Mouse (Mus musculus) right cerebral cortex, adult 18-20 months (tissue): Measurements from ENCODE around the gene Dph1.

Experiments
- DNase-seq: peaks from one replicate; pipeline ENCODE4 v3.0.0; 2022; ENCODE audit warnings: mixed read lengths

Dph1 gene

DNA sequence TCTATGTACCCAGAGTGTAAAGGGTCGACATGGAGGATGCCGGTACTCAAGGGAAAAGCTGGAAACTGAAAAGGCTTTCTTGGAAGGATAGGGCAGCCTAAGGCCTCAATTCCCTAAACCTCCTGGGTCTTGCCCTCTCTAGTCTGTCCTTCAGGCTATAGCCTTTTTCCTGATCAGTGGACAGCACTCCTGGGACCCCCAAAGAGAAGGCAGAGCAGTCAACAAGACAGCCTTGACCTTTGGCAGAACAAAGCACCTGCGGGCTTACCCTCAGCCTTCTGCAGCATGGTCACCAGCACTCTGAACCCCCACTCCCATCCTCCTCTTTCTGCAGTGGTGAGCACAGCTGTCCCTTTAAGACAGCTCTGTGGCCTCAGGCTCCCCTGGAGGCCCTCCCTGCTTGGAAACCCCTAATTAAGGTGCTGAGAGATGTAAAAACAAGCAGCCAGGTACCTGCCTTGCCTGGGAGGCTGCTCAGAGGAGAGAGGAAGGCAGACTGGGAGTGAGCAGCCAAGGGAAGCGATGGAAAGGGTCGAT lies at the start of gene Dph1:
Gene Dph1 (minus strand): TSS at position 337 of the 537 bp plus-strand sequence.
- no peak for DNase-seq

DNA sequence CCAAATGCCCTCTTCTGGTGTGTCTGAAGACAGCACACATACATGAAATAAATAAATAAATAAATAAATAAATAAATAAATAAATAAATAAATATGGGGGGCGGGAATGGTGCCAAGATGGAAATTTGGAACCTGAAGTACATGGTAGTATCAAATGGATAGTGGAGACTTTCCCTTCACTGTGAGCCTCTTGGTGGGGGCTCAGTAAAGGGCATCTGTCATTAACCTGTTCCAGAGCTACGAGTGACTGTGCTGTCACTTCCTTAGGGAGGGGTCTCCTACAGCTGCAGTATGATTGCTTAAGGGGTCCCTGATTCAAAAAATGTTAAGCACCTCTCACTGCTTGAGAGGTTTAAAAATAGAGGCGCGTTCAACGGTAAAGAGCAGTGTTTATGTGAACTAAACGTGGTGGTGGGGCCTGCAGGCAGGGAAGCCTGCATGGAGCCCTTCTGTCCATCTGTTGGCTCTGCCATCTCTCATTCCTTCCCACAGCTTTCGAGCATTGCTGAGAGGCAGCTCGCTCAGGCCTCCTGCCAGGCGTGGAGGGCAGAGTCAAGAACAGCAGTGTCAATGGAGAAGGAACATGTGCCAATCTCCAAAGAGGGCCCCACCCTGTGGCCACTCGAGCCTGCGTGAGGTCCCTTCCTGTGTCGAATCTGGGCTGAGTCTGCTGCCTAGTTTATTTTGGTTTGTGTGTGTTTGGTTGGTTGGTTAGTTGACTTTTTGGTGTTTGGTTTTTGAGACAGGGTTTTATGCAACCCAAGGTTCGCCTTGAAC lies 49.3 kb upstream of the Dph1 start:
- DNase-seq: no peak

DNA sequence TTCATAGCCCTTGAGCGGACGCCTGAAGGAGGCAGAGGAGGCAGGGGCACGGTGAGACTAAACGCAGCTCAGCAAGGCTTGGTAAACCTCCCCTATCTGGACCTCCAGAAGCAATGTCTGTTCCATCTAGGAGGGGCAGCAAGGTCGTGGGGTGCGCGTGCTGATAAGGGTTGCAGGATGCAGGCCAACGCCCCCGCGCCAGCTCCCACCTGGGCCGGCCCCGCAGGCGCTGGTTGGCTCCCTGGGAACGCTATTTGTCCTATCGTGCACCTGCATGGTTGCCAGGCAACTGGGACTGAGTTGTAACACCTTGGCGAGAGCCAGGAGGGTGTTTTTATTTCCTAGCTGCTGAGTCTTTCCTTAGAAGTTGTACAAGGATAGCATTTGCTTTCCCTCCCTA lies 43.7 kb upstream of the Dph1 start:
- peak; percentile 51 for DNase-seq

- no peak for DNase-seq
Observed at GRCm38 (mm10) chr11:75232434-75232833, 41.4 kb upstream of the Dph1 start.

DNA sequence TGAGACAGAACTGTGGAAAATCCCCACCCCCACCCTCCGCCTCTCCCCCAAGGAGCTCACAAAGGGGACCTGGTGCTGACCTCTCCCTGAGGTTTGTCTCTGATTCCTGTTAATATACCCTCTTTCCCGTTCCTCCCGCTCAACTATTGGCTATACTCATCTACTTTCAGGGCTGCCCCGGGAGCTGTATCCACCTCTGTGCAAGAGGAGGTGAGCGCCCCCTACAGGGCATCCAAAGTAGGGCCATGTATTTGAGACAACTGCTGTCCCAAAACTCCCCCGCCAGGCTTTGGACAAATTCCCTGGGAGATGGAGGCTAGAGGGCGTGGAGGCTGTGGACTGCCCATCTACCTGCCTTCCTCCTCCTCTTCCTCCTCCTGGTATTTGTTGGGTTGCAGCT lies 40.7 kb upstream of the Dph1 start:
- peak; percentile 38 for DNase-seq

GRCm38 (mm10) chr11:75230272-75230760 lies 39.3 kb upstream of the Dph1 start:
- DNase-seq: no peak

GRCm38 (mm10) chr11:75229289-75229688 lies 38.2 kb upstream of the Dph1 start:
- no peak for DNase-seq

GRCm38 (mm10) chr11:75227632-75228031 lies 36.6 kb upstream of the Dph1 start:
- no peak for DNase-seq

DNA sequence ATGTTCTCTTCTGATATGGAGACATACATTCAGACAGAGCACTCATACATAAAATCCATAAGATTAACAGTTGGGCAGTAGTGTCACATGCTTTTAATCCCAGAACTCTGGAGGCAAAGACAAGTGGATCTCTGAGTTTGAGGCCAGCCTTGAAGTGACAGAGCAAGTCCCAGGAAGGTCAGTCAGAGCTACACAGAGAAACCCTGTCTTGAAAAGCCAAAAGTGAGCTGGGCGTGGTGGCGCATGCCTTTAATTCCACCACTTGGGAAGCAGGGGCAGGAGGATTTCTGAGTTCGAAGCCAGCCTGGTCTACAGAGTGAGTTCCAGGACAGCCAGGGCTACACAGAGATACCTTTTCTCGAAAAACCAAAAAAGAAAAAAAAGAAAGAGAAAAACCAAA lies 33.8 kb upstream of the Dph1 start:
- no peak for DNase-seq

DNA sequence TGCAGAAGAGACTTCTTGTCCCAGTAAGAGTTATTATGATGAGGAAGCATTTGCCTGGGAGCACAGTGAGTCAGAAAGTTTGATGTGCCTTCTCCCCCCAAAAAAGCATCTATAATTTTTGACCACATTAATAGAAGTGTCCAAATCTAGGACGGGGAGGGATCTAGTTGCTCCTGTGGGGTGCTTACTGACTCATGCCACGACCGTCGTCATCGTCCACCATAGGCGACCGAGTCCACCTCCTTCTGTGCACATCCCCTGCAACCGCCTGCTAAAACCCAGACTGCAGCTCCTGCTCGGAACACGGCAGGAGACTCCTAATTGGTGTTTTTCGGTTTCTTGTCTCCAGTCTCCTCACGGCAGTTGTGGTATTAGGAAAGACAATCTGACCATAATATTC lies 33.0 kb upstream of the Dph1 start:
- no peak for DNase-seq

GRCm38 (mm10) chr11:75220517-75221145 lies 29.6 kb upstream of the Dph1 start:
- no peak for DNase-seq

DNA sequence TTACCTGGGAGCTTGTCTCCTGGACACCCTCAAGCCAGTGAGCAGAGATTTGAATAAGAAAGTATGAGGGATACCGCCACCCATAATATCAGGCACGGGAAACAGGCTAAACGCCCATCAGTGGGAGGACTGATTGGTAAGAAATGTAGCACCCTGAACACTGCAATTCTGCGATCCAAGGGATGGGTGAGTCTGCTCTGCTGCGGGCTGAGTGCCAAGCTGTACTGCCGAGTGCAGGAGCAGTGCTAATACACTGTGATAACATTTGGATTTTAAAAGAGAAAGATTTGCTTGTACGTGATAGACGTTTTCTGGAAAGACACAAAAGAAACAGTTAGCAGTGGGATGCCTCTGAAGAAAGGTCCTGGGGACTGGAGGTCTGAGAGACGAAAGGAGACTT lies 29.1 kb upstream of the Dph1 start:
- DNase-seq: peak; percentile 59

GRCm38 (mm10) chr11:75214081-75214950 lies 23.3 kb upstream of the Dph1 start:
- DNase-seq: no peak

DNA sequence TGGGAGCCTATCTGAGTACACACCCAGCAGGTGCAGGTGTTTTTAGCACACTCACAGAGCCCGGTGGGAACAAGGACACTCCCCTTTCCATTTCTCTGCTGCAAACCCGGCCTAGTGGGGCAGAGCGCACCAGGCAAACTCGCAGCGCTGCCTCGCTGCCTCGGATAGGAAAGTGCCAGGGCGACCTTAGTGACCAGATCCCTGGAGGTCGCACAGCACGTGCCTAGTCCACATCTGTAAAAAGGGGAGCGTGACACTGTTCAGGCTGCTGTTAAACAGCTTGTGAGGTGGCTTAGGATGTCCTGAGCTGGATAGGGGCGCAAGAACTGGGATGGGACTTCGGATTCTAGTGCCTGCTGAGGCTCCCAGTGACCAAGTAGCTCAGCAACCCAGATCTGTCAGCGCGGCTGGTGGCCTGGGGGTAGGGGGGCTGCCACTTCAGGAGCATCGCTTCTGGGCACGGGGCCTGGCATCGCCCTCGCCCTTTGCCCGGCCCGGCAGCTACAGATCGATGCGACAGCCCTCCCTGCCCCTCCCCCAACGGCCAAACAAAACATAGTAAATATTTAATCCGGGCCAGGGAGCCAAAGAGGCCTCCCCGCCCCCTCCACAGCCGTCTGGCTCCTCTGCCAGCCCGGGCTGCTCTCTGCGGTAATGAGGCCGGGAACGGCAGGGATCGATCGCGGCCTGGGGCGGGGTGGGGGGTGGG lies 22.5 kb upstream of the Dph1 start:
- no peak for DNase-seq

DNA sequence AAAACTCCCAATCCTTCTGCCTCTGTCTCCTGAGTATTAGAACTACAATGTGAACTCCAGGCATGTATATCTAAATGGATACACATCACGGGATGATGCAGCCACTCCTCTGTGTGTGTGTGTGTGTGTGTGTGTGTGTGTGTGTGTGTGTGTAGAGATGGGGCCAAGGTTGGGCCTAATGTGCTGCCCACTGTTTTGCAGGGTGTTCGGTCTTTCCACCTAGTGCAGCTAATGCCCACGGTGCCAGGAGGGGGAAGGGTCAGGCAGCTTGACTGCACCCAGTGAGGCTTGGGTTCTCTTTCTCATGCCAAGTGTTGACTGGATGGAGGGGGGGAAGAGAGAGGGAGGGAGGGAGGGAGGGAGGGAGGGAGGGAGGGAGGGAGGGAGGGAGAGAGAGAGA lies 21.8 kb upstream of the Dph1 start:
- DNase-seq: no peak

DNA sequence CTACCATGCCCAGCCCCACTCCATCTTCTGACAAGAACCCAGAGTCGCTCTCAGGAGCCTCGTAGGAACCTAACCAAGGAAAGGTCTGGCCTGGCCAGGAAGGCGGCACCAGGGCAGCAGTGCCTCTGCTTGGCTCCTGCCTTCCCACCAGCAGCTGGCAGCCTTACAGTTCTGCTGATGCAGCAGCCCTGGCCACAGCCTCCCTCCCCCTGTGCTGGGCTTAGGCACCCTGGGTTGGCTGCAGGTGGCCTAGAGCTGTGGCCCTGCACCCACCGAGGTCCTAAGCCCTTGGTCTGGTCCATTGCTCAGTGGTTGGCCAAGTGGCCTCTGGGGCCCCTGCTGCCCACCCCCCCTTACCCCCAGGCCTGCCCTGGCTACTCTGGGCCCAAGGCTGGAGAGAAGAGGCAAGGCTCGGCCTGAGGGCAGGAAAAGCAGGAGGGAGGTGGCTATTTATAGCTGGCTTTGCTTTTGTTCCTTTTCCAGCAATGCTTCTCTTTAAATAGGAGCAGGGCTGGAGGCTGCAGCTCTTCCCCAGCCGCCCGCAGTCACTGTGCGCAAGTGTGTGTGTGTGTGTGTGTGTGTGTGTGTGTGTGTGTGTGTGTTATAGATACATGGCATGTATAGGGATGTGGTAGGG lies 21.1 kb upstream of the Dph1 start:
- peak; percentile 44 for DNase-seq

DNA sequence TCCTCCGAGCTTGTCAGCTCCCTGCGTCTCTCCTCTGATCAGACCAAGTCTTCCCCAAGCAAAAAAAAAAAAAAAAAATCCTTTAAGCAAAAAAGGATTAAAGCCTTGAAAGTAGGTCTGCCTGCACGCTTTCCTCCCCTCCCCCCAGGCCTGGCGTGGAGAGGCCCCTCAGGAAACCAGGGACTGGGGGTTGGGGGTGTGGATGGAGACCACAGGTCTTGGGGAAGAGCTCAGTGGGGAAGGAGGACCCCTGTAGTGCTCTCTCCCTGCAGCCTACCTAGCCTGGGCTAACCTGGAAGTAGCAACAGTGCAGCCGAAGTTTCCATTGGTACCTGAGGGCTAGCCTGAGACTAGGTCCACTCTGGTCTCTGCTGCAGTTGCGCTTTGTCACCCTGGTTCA lies 19.7 kb upstream of the Dph1 start:
- DNase-seq: no peak

DNA sequence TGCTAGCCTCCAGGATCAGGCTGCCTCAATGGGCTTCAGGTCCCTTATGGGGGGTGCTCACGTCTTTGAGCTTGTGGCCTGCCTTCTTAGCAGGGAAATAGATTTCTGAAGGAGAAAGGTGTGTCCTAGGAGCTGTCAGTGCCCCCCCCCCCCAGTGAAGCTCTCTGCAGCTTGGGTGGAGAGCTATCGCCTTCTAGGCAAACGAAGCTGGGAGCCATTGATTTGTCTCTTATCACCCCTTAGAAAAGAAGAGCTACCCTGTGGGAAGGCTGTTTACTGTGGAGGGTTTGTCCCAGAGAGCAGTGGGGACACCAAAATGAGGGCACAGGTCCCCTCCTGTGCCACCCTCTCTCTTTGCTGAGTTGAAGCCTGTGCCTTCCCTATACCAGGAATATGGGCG lies 19.1 kb upstream of the Dph1 start:
- DNase-seq: no peak

DNA sequence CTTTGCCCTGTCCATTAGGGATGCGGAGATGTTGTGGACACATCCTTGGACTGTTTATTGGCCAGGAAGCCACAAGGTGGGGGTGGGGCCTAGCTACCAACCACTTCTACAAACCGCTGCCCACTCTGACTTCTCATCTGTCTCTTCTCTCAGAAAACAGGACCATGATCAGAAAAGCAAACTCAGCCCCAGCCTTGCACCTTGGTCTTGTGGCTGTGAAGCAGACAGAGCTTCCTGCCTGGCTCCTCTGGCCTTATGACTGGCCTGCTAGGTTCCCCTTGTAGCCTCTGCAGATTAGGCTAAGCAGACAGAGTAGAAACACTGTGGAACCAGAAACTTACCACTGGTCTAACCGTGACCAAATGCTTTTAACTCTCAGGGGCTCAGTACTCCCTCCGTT lies 18.3 kb upstream of the Dph1 start:
- no peak for DNase-seq

DNA sequence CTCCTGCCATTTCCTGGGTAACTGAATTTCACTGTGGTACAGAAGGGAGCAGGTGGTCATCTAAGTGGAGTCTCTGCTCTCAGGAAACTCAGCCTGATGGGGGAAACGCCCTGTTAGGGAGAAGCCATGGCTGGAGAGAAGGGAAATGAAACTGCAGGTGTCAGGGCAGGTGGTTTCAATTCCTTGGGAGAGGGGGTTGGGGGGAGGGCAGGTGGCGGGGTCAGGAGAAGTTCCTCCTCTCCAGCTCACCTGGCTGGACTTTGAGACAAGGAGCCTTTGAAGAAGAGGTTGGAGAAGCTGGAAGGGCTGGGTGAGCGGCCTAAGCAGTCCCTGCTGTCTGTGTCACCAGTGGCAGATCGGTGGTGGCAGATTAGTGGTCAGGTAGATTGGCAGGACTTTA lies 15.3 kb upstream of the Dph1 start:
- no peak for DNase-seq

GRCm38 (mm10) chr11:75204472-75204871 lies 13.4 kb upstream of the Dph1 start:
- no peak for DNase-seq

DNA sequence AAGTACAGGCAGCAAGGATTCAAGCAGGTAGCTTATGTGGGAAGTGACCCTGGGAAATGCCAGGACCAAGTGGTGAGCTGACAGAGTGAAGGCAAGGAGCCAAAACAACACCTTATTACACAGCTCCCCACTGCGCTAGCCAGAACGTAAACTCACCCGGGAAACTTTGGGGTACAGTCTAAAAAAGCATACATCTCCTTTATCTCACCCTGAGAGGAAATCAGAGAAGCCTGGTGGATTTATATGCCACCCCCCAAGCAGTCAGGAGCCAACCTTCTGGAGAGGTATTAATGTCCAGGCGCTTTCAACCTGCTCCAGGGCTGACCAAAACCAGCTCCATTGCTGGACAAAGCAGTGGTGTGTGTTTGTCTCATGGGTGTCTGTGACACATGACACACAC lies 12.9 kb upstream of the Dph1 start:
- DNase-seq: no peak
